Mouse (Mus musculus) NIH3T3 (cell line): Measurements from ENCODE around the gene Tmem54.

Experiments used
- DNase-seq: peaks from one replicate; pipeline ENCODE4 v3.0.0-alpha.2; 2012; ENCODE audit warnings: low read depth

The Tmem54 gene

DNA sequence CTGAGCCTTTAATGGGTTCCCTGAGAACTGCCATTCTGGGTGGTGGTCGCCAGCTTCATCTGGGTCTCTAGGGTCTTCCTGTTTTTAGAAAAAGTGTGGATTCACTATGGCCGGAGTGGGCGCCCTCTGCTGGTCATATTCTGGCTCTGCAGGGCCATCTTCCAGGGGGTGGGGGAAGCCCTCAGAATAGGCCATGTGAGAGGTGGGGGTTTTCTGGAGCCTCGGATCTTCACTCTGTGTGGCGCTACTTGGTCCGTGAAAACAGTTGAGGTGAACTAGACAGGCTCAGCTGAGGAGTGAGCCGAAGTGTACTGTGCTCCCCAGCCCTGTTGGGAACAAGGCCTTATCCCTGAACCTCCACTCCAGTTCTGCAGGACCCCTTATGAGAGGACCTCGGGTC lies 24.8 kb downstream of the Tmem54 start:
- DNase-seq, result peak; percentile 80

- no peak for DNase-seq
Measured at GRCm38 (mm10) chr4:129130755-129131303, 25.5 kb downstream of the Tmem54 start.

DNA sequence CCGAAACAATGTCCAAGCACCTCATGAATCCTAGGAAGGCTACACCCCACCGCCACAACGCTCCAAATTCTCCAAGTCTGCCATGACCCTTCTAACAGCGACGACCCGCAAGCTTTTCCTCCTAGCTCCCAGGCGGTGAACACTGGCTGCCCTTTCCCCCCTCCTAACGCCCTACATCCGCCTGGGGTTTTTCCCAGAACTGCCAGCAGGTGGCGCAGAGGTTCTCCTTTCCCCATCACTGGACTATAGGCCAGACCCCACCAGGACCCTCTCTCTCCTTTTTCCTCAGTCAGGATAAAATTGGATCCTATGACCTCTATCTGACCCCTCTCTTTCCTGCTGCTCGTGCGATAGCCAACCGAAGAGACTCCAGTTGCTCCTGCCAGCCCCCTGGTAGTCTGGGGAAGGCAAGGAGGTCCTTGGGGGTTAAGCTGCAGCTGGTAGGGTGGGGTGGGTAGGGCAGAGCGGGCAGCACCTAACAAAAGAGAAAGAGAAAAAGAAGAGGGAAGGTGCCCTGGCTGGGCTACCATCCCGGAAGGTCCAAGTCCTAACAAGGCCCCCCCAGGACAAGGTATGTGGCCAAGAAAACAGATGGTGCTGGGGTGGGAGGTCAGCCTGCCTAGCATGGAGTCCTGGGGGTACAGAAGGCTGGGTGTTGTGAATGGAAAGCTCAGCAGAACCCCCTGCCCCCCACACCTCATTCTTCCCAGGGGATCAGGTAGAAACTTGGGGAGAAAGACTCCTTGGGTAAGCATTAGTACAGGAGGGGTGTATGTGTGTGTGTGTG lies 29.6 kb downstream of the Tmem54 start:
- DNase-seq, result peak; percentile 86

- DNase-seq, result no peak
Measured at GRCm38 (mm10) chr4:129135637-129136036, 30.3 kb downstream of the Tmem54 start.

GRCm38 (mm10) chr4:129136189-129136578 lies 30.8 kb downstream of the Tmem54 start:
- no peak for DNase-seq

- DNase-seq, result no peak
Measured at GRCm38 (mm10) chr4:129136579-129137391, 31.4 kb downstream of the Tmem54 start, which contains the start of gene Fndc5. Gene Fndc5, plus strand, starts transcription at chr4:129136999.

DNA sequence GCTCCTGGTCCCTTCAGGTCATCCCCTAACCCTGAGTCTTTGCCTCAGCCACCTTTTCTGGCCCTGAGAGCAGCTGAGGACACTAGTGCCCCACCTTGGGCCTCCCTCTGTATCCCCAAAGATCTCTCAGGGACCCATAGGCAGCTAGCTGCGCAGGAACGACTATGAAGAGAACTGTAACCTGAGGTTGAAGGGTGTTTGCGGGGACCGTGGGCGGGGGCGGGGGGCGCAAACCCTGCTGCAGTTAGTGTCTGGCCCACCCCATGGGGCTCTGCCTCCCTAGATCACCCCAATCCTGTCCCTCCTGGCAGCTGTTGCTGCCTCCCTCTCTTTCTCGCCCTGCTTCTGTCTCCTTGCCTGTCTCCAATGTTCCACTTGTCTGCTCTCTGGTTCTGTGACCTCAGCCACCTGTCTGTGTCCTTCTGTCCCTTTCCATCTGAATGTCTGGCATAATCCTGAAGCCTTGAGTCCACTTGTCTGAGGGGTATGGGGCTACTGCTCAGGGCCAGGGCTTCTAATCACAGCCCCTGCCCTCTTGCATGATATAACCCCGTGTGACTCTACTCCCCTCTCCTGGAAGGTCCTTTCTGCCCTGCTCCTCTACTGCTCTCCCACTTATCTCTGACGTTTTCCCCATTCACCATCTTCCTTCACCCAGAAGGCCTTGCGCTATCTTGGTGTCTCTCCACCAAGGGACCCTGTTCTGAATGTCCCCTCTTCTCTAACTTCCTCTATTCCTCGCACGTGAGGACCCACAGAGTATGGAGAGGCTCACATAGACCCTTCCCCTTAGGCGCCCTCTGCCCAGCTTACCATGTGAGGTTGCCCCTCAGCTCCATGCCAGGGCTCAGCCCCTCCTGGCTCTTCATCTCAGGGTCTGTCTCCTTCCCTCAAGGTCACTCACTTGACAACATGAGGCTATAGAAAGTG lies 32.3 kb downstream of the Tmem54 start:
- DNase-seq, result no peak

DNA sequence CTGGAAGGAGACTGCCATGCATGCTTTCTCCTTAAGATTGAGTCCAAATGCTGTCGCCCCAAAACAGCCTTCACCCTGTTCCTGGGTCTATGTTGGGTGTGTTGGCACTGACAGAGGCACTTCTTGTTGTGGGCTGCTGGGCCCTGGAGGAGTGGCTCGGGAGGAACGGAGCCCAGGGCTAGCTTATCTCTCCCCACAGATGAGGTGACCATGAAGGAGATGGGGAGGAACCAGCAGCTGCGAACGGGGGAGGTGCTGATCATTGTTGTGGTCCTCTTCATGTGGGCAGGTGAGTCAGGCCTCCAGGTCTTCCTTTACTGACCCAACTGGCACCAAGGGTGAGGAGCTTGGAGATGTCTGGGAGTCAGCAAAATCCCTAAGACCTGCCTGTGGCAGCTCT lies 34.3 kb downstream of the Tmem54 start:
- no peak for DNase-seq

- no peak for DNase-seq
Measured at GRCm38 (mm10) chr4:129140808-129141207, 35.5 kb downstream of the Tmem54 start.

DNA sequence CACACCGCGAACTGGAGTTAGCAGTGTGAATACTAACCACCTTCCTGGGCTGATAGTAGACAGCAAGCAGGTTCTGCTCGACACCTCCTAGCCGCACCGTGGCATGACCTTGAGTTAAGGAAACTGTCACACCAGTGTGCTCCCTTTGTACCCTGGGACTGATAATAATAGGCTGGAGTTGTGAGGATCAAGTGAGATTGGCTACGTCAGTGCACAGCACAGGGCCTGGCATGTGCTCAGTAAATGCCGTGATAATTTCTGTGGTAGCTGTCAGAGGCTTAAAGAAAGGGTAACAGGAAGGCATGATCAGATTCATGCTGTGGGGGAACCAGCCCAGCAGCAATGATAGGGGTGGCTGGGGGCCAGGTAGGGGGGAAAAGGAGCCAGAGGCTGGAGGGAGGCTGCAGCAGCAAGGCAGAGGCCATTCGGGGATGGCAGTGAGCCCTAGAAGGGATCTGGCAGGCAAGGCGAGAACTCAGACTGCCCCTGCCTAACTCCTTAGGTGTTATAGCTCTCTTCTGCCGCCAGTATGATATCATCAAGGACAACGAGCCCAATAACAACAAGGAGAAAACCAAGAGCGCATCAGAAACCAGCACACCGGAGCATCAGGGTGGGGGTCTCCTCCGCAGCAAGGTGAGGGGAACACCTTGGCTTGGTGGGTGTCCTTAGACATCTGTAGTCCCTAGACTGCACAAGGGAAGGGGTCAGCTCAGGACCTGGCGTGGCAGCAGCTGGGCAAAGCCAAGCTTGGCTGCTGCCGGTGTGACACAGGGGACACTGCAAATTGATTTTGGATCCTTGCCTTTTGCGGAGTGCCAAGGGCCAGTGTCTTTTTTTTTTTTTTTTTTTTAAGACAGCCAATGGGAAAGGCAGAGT lies 36.5 kb downstream of the Tmem54 start:
- no peak for DNase-seq

GRCm38 (mm10) chr4:129142439-129143045 lies 37.2 kb downstream of the Tmem54 start:
- DNase-seq, result no peak

GRCm38 (mm10) chr4:129143509-129143908 lies 38.2 kb downstream of the Tmem54 start:
- DNase-seq, result no peak

GRCm38 (mm10) chr4:129144401-129145367 lies 39.3 kb downstream of the Tmem54 start:
- peak; percentile 75 for DNase-seq

GRCm38 (mm10) chr4:129145411-129145810 lies 40.1 kb downstream of the Tmem54 start:
- no peak for DNase-seq

GRCm38 (mm10) chr4:129145943-129146342 lies 40.6 kb downstream of the Tmem54 start:
- DNase-seq, result no peak

DNA sequence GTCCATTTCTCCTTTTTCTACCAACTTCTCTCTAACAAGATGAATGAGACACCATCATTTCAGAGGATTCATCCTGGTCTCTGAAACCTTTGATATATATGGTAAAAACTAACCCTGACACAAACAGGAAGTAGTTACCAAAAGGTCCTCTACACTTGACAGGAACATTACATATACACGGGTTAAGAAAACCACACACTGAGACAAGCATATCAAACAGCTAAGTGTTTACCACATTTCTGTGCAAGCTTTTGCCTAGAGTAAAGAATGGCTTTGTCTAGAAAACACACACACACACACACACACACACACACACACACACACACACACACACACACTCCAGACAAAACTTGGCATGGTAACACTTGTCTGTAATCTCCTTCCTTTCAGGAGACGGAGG lies 41.0 kb downstream of the Tmem54 start:
- no peak for DNase-seq

DNA sequence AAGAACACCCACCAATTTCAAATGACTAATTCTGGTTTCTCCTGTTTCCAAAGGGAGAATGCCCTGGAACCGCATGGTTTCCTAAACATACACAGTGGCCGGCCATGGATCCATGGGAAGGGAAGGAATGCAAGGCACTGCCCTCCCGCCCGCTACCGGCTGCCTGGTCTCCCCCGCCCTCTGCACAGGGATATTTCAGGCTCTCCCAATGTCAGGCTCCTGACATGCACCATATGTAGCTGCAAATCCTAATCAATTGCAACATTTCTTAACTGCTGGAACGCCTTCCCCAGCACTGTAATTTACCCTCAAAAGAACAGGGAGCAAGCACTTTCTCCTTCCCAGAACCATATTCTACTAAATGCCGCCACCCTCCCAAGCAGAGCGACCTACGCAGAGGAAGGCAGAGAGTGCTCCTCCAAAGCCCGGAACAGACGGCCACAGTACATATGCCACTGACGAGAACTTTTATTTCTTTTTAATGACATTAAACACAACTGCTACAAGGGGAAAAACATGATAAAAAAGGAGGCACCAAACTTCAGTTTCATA lies 42.3 kb downstream of the Tmem54 start:
- DNase-seq, result no peak

DNA sequence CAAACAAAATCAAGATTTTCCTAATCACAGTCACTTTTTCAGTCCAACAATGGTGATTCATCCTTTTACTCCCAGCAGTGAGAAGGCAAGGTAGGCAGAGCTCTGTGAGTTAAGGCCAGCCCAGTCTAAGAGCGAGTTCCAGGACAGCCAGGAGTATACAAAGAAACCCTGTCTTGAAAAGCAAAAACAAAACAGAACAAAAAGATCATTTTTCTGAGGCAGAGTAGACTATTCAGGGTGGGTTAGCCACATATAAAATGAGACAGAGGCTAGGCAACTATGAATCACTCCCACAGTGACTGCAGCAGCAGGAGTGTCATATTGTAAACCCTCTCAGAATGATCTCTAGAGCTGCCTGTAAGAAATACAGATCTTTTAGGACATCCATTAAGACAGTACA lies 44.0 kb downstream of the Tmem54 start:
- peak; percentile 62 for DNase-seq

GRCm38 (mm10) chr4:129151276-129151811 lies 46.0 kb downstream of the Tmem54 start:
- no peak for DNase-seq
